Mouse (Mus musculus) ES-E14 (cell line): ENCODE data around the gene Oxnad1.
"Not testable (repeated sequence)": the region's sequence is repeated elsewhere in the genome, so short reads cannot be mapped to it uniquely, and the experiment has no call there.

Experiments
- CHD2 ChIP-seq: IDR thresholded peaks from 2 replicates; pipeline ENCODE4 v1.6.1; 2014; ENCODE audit warnings: mild to moderate bottlenecking, low read depth, low read length, inconsistent platforms
- HCFC1 ChIP-seq: IDR thresholded peaks from 2 replicates; pipeline ENCODE4 v1.6.1; 2012; ENCODE audit warnings: low read length, inconsistent platforms, borderline replicate concordance; ENCODE audit not compliant: insufficient read depth
- MAFK ChIP-seq: IDR thresholded peaks from 2 replicates; pipeline ENCODE4 v1.6.1; 2014; ENCODE audit warnings: mild to moderate bottlenecking, low read depth, low read length, inconsistent platforms; ENCODE audit not compliant: insufficient read depth
- ZC3H11A ChIP-seq: IDR thresholded peaks from 2 replicates; pipeline ENCODE4 v1.6.1; 2012; ENCODE audit warnings: low read depth, mild to moderate bottlenecking, inconsistent platforms, low read length, borderline replicate concordance
- ZNF384 ChIP-seq: IDR thresholded peaks from 2 replicates; pipeline ENCODE4 v1.6.1; 2012; ENCODE audit warnings: low read depth, low read length, inconsistent platforms

DNA sequence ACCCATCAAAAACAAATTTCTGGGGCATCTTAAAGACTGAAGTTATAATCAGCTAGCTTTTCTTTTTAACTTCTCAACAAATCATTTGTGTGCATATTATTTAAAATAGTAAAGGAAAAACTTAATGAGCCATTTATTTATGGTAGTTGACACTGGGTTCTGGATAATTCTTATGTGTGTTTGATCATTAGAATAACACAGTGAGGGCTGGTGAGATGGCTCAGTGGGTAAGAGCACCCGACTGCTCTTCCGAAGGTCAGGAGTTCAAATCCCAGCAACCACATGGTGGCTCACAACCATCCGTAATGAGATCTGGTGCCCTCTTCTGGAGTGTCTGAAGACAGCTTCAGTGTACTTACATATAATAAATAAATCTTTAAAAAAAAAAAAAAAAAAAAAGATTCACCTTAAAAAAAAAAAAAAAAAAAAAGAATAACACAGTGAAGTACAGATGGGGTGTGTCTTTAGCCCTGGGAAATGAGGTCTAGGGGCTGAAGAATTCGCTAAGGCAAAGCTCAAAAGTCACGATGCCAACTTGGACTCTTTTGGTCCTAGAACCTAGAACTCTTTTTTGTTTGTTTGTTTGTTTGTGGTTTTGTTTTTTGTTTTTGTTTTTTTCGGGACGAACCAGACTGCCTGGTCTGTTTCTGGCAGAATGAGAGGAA lies 2.5 kb downstream of the Oxnad1 start:
- not testable (repeated sequence) for TF ChIP-seq MAFK, HCFC1, CHD2, ZC3H11A
- TF ChIP-seq ZNF384, result peak; percentile 71
